Mouse (Mus musculus): Measurements from ENCODE around the gene Psenen. TPM values are rescaled to one million over a fixed set of nuclear protein-coding genes. Genes with fewer than 3 reads are reported as not detected.
A peak's percentile ranks its signal among the peaks of the same experiment; 100 is the strongest.

The Psenen gene
- total RNA-seq, 4 experiments from 2014 or later, result 82.2 to 90.7 (median 88.5) TPM

DNA sequence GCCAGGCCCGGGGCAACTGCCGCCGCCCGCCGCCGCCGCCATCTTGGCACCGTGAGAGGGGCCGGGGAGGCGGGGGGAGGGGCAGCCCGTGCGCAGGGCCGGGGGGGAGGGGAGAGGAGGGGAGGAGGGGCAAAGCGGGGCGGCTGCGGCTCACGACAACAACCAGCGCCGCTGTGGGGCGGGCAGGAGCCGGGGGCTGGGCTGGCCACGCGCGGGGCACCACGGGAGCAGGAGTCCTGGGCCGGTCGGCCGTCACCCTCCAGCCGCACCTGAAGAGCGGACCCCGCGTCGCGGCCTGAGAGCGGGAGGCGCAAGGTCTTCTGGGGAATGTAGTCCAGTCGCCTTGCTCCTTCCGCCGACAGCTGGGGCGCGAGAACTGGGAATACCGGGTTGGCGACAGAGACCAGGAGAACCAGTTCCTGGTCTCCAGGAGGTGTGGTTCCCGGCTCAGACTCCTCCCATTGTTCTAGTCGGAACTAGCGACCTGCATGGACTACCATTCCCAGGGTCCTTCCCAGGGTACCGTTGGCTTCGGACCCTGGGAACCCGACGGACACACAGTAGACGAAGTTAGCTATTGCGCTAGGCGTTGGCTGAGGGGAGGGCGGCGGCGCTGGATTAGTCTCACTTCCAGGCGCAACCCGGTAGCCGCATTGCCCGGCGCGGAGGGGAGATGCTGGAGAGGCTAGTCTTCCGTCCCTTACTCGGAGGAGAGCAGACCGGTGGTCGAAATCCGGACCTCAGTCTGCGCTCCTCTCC is 25.4 kb upstream of the Psenen start, which contains the start of gene Kmt2b:
Kmt2b (minus strand) TSS at position 51 of the 759 bp plus-strand sequence.
- DNase-seq (ENCODE audit: low spot score), result peak; percentile 96

- DNase-seq (ENCODE audit: low spot score), result no peak
These were observed 24.6 kb upstream of the Psenen start for GRCm38 (mm10) chr7:30587842-30588667.

GRCm38 (mm10) chr7:30586455-30587020 is 23.1 kb upstream of the Psenen start:
- DNase-seq (ENCODE audit: low spot score), result no peak

DNA sequence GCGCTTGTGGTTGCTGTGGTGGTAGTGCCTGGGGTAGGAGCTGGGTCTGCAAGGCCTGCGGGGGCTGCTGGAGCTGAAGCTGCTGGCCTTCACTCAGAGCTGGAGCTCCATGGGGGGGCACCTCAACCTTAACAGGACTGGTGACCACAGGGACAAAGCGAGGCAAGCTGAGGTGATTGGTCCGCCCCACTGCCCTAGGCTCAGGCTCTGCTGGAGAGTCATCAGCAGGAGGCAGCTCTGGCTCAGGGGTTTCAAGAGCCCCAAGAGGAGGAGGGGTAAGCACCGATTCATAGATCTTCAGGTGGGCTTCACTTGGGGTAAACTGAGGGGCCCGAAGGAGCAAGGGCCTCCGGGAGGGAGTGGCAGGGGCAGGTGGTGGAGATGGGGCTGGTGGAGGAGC is 21.7 kb upstream of the Psenen start:
- DNase-seq (ENCODE audit: low spot score), result no peak

- DNase-seq (ENCODE audit: low spot score), result no peak
These were observed 20.9 kb upstream of the Psenen start for GRCm38 (mm10) chr7:30584339-30584738.

- DNase-seq (ENCODE audit: low spot score), result no peak
These were observed 18.1 kb upstream of the Psenen start for GRCm38 (mm10) chr7:30581547-30581946.

- no peak for DNase-seq (ENCODE audit: low spot score)
These were observed 16.5 kb upstream of the Psenen start for GRCm38 (mm10) chr7:30579950-30580349.

DNA sequence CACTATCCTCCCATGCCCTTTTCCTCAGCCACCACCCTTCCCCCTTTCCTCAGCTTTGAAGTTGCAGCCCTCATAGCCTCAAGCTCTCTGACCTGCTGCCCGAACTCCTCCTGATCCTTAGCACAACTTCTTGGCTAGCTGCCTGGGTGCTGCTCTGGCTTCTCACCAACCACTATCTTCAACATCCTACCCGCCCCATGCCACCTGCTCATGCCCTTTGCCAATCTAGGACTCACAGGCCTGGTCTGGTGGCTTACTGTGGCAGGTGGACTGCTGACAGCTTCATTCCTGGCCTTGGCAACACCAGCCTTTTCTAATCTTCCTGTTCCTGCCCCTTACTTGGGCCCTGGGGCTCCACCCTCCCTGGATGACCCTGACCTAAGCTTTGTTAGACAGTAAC is 9.5 kb upstream of the Psenen start:
- DNase-seq (ENCODE audit: low spot score), result peak; percentile 59

GRCm38 (mm10) chr7:30572389-30572788 is 9.0 kb upstream of the Psenen start:
- DNase-seq (ENCODE audit: low spot score), result no peak

- DNase-seq (ENCODE audit: low spot score), result no peak
These were observed 4.1 kb upstream of the Psenen start for GRCm38 (mm10) chr7:30567555-30567954.

GRCm38 (mm10) chr7:30566033-30566432 is 2.6 kb upstream of the Psenen start:
- DNase-seq (ENCODE audit: low spot score), result no peak

DNA sequence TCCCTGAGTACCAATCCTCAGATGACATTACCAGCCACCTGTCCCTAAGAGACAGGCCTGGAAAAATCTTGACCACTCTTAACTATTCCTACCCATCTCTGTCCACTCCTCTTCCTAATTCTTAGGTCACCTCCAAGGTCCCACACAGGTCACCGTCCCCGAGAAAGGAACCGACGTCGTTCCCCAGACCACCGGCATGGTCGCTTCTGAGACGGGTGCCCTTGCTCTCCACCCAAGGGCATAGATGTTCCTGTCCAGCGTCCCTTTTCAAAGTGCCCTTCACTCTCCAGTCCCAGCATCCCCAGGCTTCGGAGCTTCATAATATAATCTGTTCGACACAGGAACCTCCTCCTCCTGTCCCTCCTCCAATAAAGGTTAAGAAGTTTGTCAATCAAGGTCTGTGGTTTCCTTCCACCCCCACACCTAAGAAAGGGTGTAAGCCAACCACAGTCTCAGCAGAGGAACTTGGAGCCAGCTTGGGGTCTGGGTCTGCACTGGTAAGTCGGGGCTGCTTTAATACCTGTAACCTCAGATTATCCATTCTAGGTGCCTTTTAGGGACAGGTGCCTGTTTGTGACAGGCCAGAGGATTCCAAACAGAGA is 1.6 kb upstream of the Psenen start, which contains the start of gene Igflr1:
Igflr1 (plus strand) TSS at position 458 of the 602 bp plus-strand sequence.
- no peak for DNase-seq (ENCODE audit: low spot score)

- no peak for DNase-seq (ENCODE audit: low spot score)
These were observed 466 bp upstream of the Psenen start for GRCm38 (mm10) chr7:30563906-30564280.

- DNase-seq (ENCODE audit: low spot score), result no peak
These were observed 806 bp downstream of the Psenen start for GRCm38 (mm10) chr7:30562526-30563116.

DNA sequence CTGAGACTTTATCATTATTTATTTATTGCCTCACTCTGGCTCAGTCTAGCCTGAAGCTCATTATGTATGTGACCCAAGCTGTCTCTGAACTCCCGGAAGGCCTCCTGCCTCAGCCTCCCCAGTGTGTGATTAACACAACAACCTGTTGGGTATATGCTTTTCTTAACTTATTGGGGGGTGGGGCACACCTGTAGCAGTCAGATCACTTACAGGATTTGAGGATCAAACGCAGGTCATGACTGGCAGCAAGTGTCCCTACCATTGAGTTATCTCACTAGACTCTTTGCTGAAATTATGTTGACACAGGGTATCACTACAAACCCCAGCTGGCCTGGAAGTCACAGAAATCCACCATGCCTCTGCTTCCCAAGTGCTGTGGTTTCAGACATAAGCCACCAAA is 3.1 kb downstream of the Psenen start:
- no peak for DNase-seq (ENCODE audit: low spot score)

DNA sequence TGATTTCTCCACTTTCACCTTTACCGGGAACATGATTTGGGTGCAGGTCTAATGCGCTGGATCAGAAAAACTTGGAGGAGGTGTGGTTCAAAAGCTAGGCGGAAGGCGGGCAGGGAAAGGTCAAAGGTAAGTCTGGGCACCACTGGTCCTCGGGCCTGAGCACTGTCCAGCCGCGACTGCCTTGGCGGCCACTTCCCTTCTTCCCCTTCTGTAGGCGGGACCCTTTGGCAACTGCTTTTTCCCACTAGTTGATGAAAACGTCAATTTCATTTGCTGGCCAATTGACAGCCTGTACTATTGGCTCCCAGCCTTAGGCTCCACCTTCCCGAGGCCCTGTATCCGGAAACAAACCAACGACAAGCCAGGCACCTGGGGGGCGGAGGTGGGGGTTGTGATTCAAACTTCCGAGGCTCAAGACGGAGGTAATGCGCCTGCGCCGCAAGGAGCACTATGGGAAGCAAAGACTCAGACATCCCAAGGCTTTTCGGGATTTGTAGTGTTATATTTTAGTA is 3.9 kb downstream of the Psenen start, which contains the start of gene Lin37:
Lin37 (minus strand) TSS at position 396 of the 512 bp plus-strand sequence.
- DNase-seq (ENCODE audit: low spot score), result peak; percentile 98

GRCm38 (mm10) chr7:30558656-30559442 is 4.6 kb downstream of the Psenen start:
- no peak for DNase-seq (ENCODE audit: low spot score)

DNA sequence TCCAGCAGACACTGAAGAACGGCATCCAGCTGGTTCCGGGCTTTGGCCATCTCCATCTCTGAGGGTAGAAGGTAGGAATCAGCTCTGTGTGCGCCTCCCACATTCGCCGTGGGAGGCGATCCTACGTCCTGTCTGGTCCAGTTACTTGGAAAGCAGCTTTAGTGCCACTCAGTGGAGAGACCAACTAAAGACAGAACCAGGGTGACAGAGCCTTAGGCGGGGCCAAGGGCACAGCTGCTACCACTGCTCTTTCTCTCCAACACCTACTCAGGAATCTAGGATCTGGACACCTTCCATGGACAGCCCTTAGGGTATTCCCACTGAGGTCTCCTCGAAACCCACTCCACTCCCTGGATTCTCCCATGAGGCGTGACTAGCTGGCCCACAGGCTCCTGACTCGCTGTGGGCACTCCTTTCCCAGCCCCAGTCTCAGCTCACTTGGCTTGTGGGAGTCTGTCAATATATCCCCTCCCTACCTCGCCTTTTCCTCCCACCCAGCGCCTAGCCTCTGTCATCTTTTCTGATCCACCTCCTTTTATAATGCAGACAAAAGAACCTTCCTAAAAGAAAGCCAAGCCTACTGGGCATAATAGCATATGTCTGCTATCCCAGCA is 5.4 kb downstream of the Psenen start:
- DNase-seq (ENCODE audit: low spot score), result no peak

GRCm38 (mm10) chr7:30556894-30557536 is 6.4 kb downstream of the Psenen start:
- DNase-seq (ENCODE audit: low spot score), result no peak

Measured in heart, adult 8-10 months (tissue).